8 mouse cellular contexts compared by ENCODE assay signal in the genomic region with DNA sequence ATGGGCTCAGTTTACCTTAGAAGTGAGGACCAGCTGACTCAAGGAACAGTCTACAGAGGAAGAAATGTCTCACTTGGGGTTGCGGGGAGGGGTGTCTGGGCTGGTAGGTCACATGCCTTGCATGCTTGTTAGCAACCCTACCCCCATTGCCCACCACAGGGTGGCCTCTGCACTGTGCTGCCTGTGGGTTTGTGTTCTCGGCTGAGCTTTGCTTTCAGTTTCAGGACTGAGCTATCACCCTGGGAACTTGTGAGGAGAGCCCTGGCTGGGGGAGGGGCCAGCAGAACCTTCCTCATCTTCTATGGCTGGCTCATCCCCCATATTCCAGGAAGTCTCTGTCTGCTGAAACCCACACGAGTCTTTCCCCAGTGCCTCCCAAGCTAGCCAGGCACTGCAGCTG. TPM values are rescaled to one million over a fixed set of nuclear protein-coding genes. Genes with fewer than 3 reads are reported as not detected.
DNase-seq lines count a peak whose midpoint lies in the region; ATAC-seq and TF ChIP-seq lines count a peak whose summit lies in the region.

No protein-coding gene starts in this region.

- TF ChIP-seq CTCF in liver, adult 2 months (IDR thresholded peaks at IDR 0.05; ENCODE audit: low read depth, low read length) = 0 out of 2 replicates have a peak, but pooled peaks have one; percentile 6

- TF ChIP-seq POLR2A in liver, adult 2 months (IDR thresholded peaks at IDR 0.05; ENCODE audit: extremely low read depth, insufficient read depth, low read length) = no peak

- H3K4me1 ChIP-seq in heart, embryonic 13.5 days = peaks cover 42% of the 10 kb centered on the region
- H3K4me1 ChIP-seq in liver, adult 2 months (ENCODE audit: control insufficient read depth, insufficient read depth, low read length) = peaks cover 3% of the 10 kb centered on the region; the same call in 1 of the 2 replicates

- H3K79me2 ChIP-seq in liver, adult 2 months (ENCODE audit: control insufficient read depth, insufficient read depth, low read length) = no peaks in the 10 kb centered on the region

- ATAC-seq in heart, embryonic 13.5 days (ENCODE audit: extremely low read depth, insufficient number of reproducible peaks, low FRiP score, low TSS enrichment) = no peak

- WGBS in heart, embryonic 13.5 days = 24% methylated on average over 3 of the region's 3 CpGs
- 43% methylated on average over 3 of the region's 3 CpGs for WGBS in liver, adult 2 months

- H3K9ac ChIP-seq in heart, embryonic 13.5 days = peak overlapping the region; percentile 28; the same call in 1 of the 2 replicates
- H3K9ac ChIP-seq in liver, adult 2 months (ENCODE audit: low read depth, low read length) = peak overlapping the region; percentile 12; the same call in 1 of the 2 replicates

- no peaks in the 10 kb centered on the region for H3K27me3 ChIP-seq in heart, embryonic 13.5 days (replicated peaks)
- H3K27me3 ChIP-seq in liver, adult 2 months (ENCODE audit: control insufficient read depth, insufficient read depth, low read length) = no peaks in the 10 kb centered on the region

- peak overlapping the region; percentile 46 for H3K4me2 ChIP-seq in heart, embryonic 13.5 days

- no peak overlapping the region for H3K4me3 ChIP-seq in heart, embryonic 13.5 days
- H3K4me3 ChIP-seq in liver, adult 2 months (ENCODE audit: insufficient read depth, low read depth, low read length) = no peak overlapping the region

- H3K36me3 ChIP-seq in heart, embryonic 13.5 days = peaks cover 16% of the 10 kb centered on the region; the same call in 1 of the 2 replicates
- H3K36me3 ChIP-seq in liver, adult 2 months (ENCODE audit: control insufficient read depth, insufficient read depth, low read length) = no peaks in the 10 kb centered on the region

- H3K9me3 ChIP-seq in heart, embryonic 13.5 days = no peaks in the 10 kb centered on the region

- DNase-seq in heart, adult 11 months = peak; percentile 97
- no peak for DNase-seq in heart, adult 8-10 months (ENCODE audit: low spot score)
- DNase-seq in liver, adult 2 months (ENCODE audit: extremely low read depth, low read depth, low spot score) = peak; percentile 22
- peak; percentile 33 for DNase-seq in skeletal muscle tissue, adult 2 months (ENCODE audit: low read depth, low spot score)
- no peak for DNase-seq in urinary bladder, postnatal 4 days (ENCODE audit: low spot score in 2 of 2)
- DNase-seq in urinary bladder, adult 2 months (ENCODE audit: low spot score) = no peak
- no peak for DNase-seq in gastrocnemius, adult 18-20 months (ENCODE audit: low spot score)

- peak overlapping the region; percentile 24; the same call in 1 of the 2 replicates for H3K27ac ChIP-seq in heart, embryonic 13.5 days (replicated peaks)
- H3K27ac ChIP-seq in liver, adult 2 months (replicated peaks; ENCODE audit: insufficient read depth, low read depth, low read length) = peak overlapping the region; percentile 42; the same call in 1 of the 2 replicates

RNA-seq across cellular contexts. Expression of a gene that starts 38.3 kb away (rescaled TPM):
- total RNA-seq in heart, adult 8-10 months (2022) = 1 to 10 TPM; 3.4 to 6.1 (median 4.2) TPM
- polyA plus RNA-seq in heart, embryonic 13.5 days (2015; fragmentation: Nextera tagmentation; extraction: Ambion mirVana) = 9.2 and 10.3 TPM in 2 replicates
- 0.46 and 0.67 TPM in 2 replicates for total RNA-seq in liver, adult 2 months (2014; rRNA removed)
- polyA plus RNA-seq in liver, adult 2 months (2012; rRNA removed) = 0.57 and 1.5 TPM in 2 replicates
- 15.6 and 16.7 TPM in 2 replicates for polyA plus RNA-seq in urinary bladder, adult 2 months (2012; rRNA removed)
- 1 to 10 TPM; 1.6 to 2.3 TPM for total RNA-seq in gastrocnemius, adult 18-20 months (2021)

Comparison
In these comparisons a context has a peak if more than half of its experiments do, and no peak if none do; other contexts are left out.
1. DNase-seq: peak in heart, adult 11 months (single experiment), liver, adult 2 months (single experiment) and skeletal muscle tissue, adult 2 months (single experiment); none in heart, adult 8-10 months (single experiment), urinary bladder, postnatal 4 days (0 of 2), urinary bladder, adult 2 months (single experiment) and gastrocnemius, adult 18-20 months (single experiment).